Mouse (Mus musculus) megakaryocyte, embryonic 14.5 days (primary cell): ENCODE results near the gene Rptor.

Source experiments
- FLI1 ChIP-seq: IDR thresholded peaks from 2 replicates; pipeline ENCODE4 v1.6.1; 2012; ENCODE audit warnings: low read length, inconsistent platforms, mixed read lengths
- GATA1 ChIP-seq: IDR thresholded peaks from 3 replicates; pipeline ENCODE4 v1.6.1; 2012; ENCODE audit warnings: mixed read lengths, low read length, inconsistent platforms, borderline replicate concordance

GRCm38 (mm10) chr11:119692911-119693261 lies 90.2 kb downstream of the Rptor start:
- no peak for TF ChIP-seq GATA1
- no peak for TF ChIP-seq FLI1
